Mouse (Mus musculus) brain, embryonic 14.5 days (tissue): Measurements from ENCODE around the gene Zfp663.

ENCODE experiments used
- CTCF ChIP-seq: fragments of 200-500 bp; IDR thresholded peaks from 2 replicates; pipeline ENCODE4 v1.5.1; 2012; ENCODE audit warnings: inconsistent platforms, mild to moderate bottlenecking, moderate library complexity, borderline replicate concordance; ENCODE audit not compliant: insufficient read depth, insufficient read length; ENCODE audit errors: extremely low read depth
- POLR2A ChIP-seq: fragments of 200-500 bp; IDR thresholded peaks from 2 replicates; pipeline ENCODE4 v1.6.1; 2012; ENCODE audit warnings: mild to moderate bottlenecking, inconsistent platforms, borderline replicate concordance; ENCODE audit not compliant: poor library complexity, insufficient read depth, insufficient read length, severe bottlenecking; ENCODE audit errors: extremely low read depth

DNA sequence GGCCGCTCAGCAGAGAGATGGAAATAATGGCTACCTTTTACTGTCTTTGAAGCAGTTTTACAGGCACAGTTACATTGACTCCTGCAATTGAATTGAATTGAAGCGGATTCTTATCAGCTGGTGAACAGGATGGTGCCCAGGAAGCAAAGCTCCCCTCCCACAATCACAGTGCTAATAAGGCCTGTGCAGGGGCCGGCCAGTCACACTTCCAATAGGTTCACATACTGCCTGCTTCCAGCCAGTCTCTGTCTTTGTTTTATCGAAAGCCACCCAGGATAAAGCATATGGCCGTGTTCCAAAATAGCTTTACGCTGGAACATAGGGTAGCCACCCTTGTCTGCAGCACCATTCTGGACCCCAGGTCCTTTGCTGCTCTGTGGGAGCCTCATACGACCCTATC, 41.1 kb downstream of the Zfp663 start:
- TF ChIP-seq CTCF (no peak), POLR2A (no peak)
